Mouse (Mus musculus): ENCODE measurements around the gene Snrpd2. TPM values are rescaled to one million over a fixed set of nuclear protein-coding genes. Genes with fewer than 3 reads are reported as not detected.
"Not testable (repeated sequence)": the region's sequence is repeated elsewhere in the genome, so short reads cannot be mapped to it uniquely, and the experiment has no call there.

Snrpd2 gene
- total and polyA plus RNA-seq, 2 experiments from 2014 or later = 45.6 to 84.9 TPM

DNA sequence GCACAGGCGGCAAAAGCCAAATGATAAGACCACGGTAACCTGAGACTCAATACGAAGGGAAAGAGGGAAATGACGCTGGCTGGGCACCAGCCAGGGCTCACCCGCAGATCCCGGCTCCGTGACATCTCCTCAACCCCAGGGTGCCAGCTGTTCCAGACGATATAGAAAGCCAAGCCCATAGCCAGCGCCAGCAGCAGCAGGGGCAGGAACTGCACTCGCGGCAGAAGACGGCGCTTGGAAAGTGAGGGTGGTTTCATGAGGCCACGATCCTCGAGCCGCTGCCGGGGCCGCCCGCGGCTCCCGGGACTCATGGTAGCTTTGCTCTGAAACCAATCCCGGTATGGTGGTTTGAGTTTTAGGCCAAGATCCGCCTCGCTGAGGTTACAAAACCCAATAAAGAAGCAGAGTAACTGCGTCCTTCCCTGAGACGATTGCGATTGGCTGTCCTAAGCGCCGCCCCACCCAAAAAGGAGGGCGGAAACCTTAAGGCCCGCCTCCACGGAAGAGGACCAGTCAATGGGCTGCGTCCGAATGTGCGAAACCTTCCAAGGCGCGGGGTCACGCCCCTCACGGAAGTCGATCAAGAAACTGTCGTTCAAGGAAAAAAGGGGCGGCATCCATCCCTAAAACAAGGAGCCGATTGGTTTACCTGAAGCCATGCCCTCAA lies 514 bp upstream of the Snrpd2 start, which contains the start of gene Qpctl:
TSS of gene Qpctl (minus strand) at position 417 of the 667 bp plus-strand sequence.
- H3K36me3 ChIP-seq (replicated peaks; ENCODE audit: control insufficient read depth, insufficient read depth, low read length) = peaks cover 31% of the 10 kb centered on the region
- WGBS = 0% methylated on average over 43 of the region's 43 CpGs

DNA sequence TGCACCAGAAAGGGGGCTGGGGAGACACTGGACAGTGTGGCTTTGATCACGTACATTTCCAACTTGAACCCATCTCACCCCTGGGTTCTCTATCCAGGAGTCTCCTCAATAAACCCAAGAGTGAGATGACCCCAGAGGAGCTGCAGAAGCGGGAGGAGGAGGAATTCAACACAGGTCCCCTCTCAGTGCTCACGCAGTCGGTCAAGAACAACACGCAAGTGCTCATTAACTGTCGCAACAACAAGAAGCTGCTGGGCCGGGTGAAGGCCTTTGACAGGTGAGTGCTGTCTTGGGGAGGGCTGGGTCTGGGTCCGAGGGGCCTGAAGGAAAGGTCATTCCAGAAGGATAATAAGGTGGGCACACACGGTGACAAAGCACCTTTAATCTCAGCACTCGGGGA lies 1.6 kb downstream of the Snrpd2 start:
- not testable (repeated sequence) for H3K27ac ChIP-seq (ENCODE audit: low read depth); H3K4me3 ChIP-seq (ENCODE audit: low read depth, low read length); ATAC-seq (ENCODE audit: insufficient read depth, low read depth); DNase-seq (ENCODE audit: low spot score); H3K9me3 ChIP-seq (replicated peaks; ENCODE audit: control insufficient read depth, low read length); H3K4me2 ChIP-seq (ENCODE audit: low read depth, low read length); H3K9ac ChIP-seq (replicated peaks; ENCODE audit: low read depth, low read length); H3K27me3 ChIP-seq (ENCODE audit: control insufficient read depth, insufficient read depth, low read length)
- Histone ChIP-seq H3K4me1 (ENCODE audit: control insufficient read depth, insufficient read depth) (peaks cover 16% of the 10 kb centered on the region), H3K36me3 (replicated peaks; ENCODE audit: control insufficient read depth, insufficient read depth, low read length) (peaks cover 30% of the 10 kb centered on the region)
- WGBS = 80% methylated on average over 10 of the region's 10 CpGs

More for the DNA sequence above, 514 bp upstream of the Snrpd2 start, which contains the start of gene Qpctl:
- no peaks in the 10 kb centered on the region for H3K27me3 ChIP-seq (ENCODE audit: control insufficient read depth, insufficient read depth, low read length)
- no peak for TF ChIP-seq EP300 (IDR thresholded peaks at IDR 0.05; ENCODE audit: low read depth)
- no peak for TF ChIP-seq CTCF (IDR thresholded peaks at IDR 0.05; ENCODE audit: low read depth)
- peak within 1 kb of the TSS; percentile 77 for H3K27ac ChIP-seq (ENCODE audit: low read depth)
- DNase-seq (ENCODE audit: low spot score) = peak; percentile 98
- H3K4me3 ChIP-seq (ENCODE audit: low read depth, low read length) = peak within 1 kb of the TSS; percentile 66
- H3K4me2 ChIP-seq (ENCODE audit: low read depth, low read length) = peak within 1 kb of the TSS; percentile 86
- peak within 1 kb of the TSS; percentile 60 for H3K9ac ChIP-seq (replicated peaks; ENCODE audit: low read depth, low read length)
- ATAC-seq (ENCODE audit: insufficient read depth, low read depth) = peak; percentile 97
- H3K9me3 ChIP-seq (replicated peaks; ENCODE audit: control insufficient read depth, low read length) = no peaks in the 10 kb centered on the region
- peaks cover 16% of the 10 kb centered on the region for H3K4me1 ChIP-seq (ENCODE audit: control insufficient read depth, insufficient read depth)

DNA sequence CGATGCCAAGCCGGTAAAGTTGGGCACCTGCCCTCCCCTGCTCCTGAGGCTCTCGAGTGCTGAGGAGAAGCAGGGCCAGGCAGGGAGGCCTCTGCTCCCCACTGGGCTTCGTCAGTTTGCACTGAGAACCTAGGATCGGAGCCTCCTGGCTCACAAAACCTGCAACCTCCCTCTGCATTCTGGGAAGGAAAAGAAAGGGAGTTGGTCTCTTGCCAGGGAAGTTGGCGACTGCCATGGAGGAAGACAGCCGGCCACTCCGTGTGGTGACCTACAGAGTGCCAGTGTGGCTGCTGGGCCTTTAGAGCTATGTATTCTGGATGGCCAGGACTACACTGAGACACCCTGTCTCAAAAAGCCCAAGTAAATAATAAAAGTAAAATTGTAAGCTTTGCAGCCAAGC lies 5.3 kb downstream of the Snrpd2 start:
- no peak for DNase-seq (ENCODE audit: low spot score)
- H3K4me3 ChIP-seq (ENCODE audit: low read depth, low read length) = no peak overlapping the region
- peaks cover 11% of the 10 kb centered on the region for H3K4me1 ChIP-seq (ENCODE audit: control insufficient read depth, insufficient read depth)
- no peak for ATAC-seq (ENCODE audit: insufficient read depth, low read depth)
- no peak overlapping the region for H3K27ac ChIP-seq (ENCODE audit: low read depth)
- 53% methylated on average over 8 of the region's 8 CpGs for WGBS
- H3K9me3 ChIP-seq (replicated peaks; ENCODE audit: control insufficient read depth, low read length) = no peaks in the 10 kb centered on the region
- no peak overlapping the region for H3K9ac ChIP-seq (replicated peaks; ENCODE audit: low read depth, low read length)
- H3K36me3 ChIP-seq (replicated peaks; ENCODE audit: control insufficient read depth, insufficient read depth, low read length) = peaks cover 24% of the 10 kb centered on the region
- TF ChIP-seq CTCF (IDR thresholded peaks at IDR 0.05; ENCODE audit: low read depth) (no peak), EP300 (IDR thresholded peaks at IDR 0.05; ENCODE audit: low read depth) (no peak)
- H3K27me3 ChIP-seq (ENCODE audit: control insufficient read depth, insufficient read depth, low read length) = 0 out of 2 replicates have a peak, but pooled peaks cover 7% of the 10 kb centered on the region
- no peak overlapping the region for H3K4me2 ChIP-seq (ENCODE audit: low read depth, low read length)

DNA sequence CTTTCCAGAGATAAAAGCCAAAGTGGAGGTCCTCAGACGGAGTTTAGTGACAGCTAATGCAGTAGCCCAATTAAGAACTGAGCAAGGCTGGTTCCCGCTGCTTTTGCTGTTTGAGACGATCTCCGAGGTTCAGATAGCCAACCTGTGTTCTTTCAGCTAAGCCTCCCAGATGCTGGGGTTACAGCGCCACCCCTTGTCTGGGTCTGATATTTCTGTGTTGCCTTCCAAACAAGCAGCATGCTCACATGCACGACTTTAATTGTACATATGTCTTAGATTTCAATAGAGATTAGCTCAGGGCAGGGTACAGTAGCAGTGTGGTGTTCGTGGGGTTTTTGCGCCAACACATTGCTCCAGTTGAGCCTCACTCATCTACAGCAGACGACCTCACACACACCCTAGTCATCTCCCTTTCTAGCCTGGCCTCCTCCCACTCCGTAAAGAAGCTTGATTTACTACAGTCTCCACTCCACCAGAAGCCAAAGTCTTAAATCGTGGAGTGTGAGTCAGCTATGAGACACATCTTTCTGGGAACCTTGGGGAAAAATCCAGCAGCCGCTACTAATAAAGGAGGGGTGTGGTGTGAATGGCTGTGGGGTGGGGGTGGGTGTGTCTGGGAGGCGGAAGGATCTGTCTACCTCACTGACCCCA lies 6.4 kb downstream of the Snrpd2 start:
- TF ChIP-seq EP300 (IDR thresholded peaks at IDR 0.05; ENCODE audit: low read depth) (no peak), CTCF (IDR thresholded peaks at IDR 0.05; ENCODE audit: low read depth) (peak; percentile 20; the same call in 1 of the 2 replicates)
- Histone ChIP-seq H3K4me3 (ENCODE audit: low read depth, low read length) (no peak overlapping the region), H3K9ac (replicated peaks; ENCODE audit: low read depth, low read length) (no peak overlapping the region), H3K27ac (ENCODE audit: low read depth) (no peak overlapping the region), H3K27me3 (ENCODE audit: control insufficient read depth, insufficient read depth, low read length) (0 out of 2 replicates have a peak, but pooled peaks cover 9% of the 10 kb centered on the region), H3K36me3 (replicated peaks; ENCODE audit: control insufficient read depth, insufficient read depth, low read length) (peaks cover 24% of the 10 kb centered on the region), H3K4me2 (ENCODE audit: low read depth, low read length) (no peak overlapping the region), H3K9me3 (replicated peaks; ENCODE audit: control insufficient read depth, low read length) (no peaks in the 10 kb centered on the region), H3K4me1 (ENCODE audit: control insufficient read depth, insufficient read depth) (peaks cover 9% of the 10 kb centered on the region)
- WGBS = 62% methylated on average over 13 of the region's 13 CpGs
- ATAC-seq (ENCODE audit: insufficient read depth, low read depth) (no peak), DNase-seq (ENCODE audit: low spot score) (no peak)

DNA sequence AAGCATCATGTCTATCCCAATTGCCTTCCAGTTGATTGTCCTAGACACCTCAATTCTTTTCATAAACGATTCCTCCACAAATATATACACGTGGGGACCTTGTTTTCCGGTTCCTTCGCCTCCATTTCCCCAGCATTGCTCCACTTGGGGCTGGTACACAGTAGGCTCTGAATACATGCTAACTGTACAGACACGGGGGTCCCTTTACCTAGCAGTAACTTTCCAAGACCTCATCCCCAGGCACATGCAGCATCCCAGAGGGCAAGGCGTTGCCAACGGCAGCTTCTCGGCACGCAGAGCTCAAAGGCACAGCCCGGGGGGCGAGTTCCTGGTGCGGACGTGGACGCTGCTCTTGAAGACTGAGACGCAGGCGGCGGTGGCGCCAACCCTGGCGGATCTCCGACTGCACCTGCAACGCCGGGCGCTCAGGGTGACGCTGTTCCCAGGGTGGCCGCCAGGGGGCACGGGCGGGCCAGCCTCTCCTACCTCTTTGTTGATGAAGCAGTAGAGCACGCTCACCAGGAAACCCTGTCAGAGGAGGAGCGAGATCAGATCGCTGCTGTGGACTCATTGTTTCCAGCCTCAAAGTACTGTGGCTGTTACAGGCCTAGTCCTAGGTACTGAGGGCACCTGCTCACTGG lies 7.8 kb downstream of the Snrpd2 start:
- Histone ChIP-seq H3K36me3 (replicated peaks; ENCODE audit: control insufficient read depth, insufficient read depth, low read length) (peaks cover 17% of the 10 kb centered on the region), H3K9me3 (replicated peaks; ENCODE audit: control insufficient read depth, low read length) (no peaks in the 10 kb centered on the region), H3K27ac (ENCODE audit: low read depth) (no peak overlapping the region), H3K4me3 (ENCODE audit: low read depth, low read length) (no peak overlapping the region), H3K4me1 (ENCODE audit: control insufficient read depth, insufficient read depth) (peaks cover 9% of the 10 kb centered on the region), H3K4me2 (ENCODE audit: low read depth, low read length) (peak overlapping the region; percentile 42), H3K27me3 (ENCODE audit: control insufficient read depth, insufficient read depth, low read length) (0 out of 2 replicates have a peak, but pooled peaks cover 9% of the 10 kb centered on the region), H3K9ac (replicated peaks; ENCODE audit: low read depth, low read length) (no peak overlapping the region)
- ATAC-seq (ENCODE audit: insufficient read depth, low read depth) (peak; percentile 77), DNase-seq (ENCODE audit: low spot score) (peak; percentile 81)
- WGBS = 5% methylated on average over 30 of the region's 30 CpGs
- TF ChIP-seq EP300 (IDR thresholded peaks at IDR 0.05; ENCODE audit: low read depth) = no peak
- peak; percentile 94 for TF ChIP-seq CTCF (IDR thresholded peaks at IDR 0.05; ENCODE audit: low read depth)
